15 mouse cellular contexts compared by ENCODE assay signal in the genomic region with DNA sequence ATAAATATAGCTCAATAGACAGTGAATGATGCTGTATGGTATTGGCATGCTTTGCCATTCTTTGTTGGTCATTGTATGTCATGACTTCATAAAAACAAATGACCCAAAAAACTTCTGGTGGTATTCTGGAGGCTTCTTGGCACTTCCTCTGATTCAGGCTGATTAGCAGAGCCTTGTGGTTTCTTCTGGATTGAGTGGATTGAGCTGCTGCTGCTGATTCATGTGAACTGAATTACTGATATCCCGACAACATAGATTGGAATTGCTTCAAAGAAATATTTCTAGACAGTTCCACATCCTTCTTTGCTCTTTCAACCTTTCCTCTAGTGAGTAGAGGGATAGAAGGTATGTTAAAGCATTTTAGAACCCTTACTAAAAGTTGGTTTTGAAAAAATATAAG.
"Had no signal": no experiment of that assay in that cellular context is flagged by ENCODE, and none has a peak within 500 bp of the region (broad histone marks: within the 10 kb centered on the region; RNA-seq: fewer than 3 reads in every experiment).

No protein-coding gene starts in this region.

- DNase-seq: retina, postnatal 1 day; right cerebral cortex, adult 18-20 months; right cerebral cortex, postnatal 14 days; right cerebral cortex, postnatal 25 days; right cerebral cortex, postnatal 4 days; spleen, adult 18-20 months; thymus, adult 18-20 months; thymus, adult 2 months; thymus, postnatal 14 days; thymus, postnatal 25 days; thymus, postnatal 36 days; thymus, postnatal 4 days had no signal

- H3K27me3 ChIP-seq: neural tube, embryonic 13.5 days; neural tube, embryonic 15.5 days; stomach, embryonic 15.5 days had no signal
